Mouse (Mus musculus) duodenum, adult 2 months (tissue): ENCODE data around the gene Prss33. TPM values are rescaled to one million over a fixed set of nuclear protein-coding genes. Genes with fewer than 3 reads are reported as not detected.

ENCODE experiments used
- polyA plus RNA-seq: library from polyadenylated mRNA; depleted of rRNA; stranded (reverse); fragments of >200 nt; gene quantifications from 2 replicates; pipeline ENCODE4 v1.2.3, GENCODE M21; 2012; ENCODE audit warnings: low replicate concordance; rRNA removed

Prss33 gene
- polyA plus RNA-seq, result 0.11 and 1.1 TPM in 2 replicates

GRCm38 (mm10) chr17:23836006-23836575, at the start of gene Prss33:
TSS of gene Prss33 (minus strand) at chr17:23836056.

DNA sequence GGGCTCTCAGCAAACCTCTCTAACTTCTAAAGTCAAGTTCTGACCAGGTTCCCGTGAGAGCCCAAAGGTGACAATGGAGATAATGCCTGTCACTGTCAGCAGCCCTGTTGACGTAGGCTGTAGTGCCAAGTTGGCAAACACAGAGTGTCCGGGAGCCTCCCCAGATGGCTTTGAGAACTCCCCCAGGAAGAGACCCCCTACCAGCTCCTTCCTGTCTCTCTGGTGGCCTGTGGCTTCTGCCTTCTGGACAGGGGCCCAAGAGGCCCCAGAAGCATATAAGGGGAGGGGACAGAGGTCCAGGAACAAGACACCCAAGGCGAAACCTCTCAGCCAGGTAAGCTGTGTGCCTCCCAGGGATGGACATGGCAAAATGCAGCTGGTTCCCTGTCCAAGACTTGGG, 44.7 kb upstream of the Prss33 start, which contains the start of the genes Dcpp1 and Dcpp2:
Dcpp1 (plus strand) TSS at position 301 of the 400 bp plus-strand sequence.
Dcpp2 (plus strand) TSS at position 305 of the 400 bp plus-strand sequence.

GRCm38 (mm10) chr17:23867756-23868155, 31.9 kb upstream of the Prss33 start, which contains the start of gene Prss21:
TSS of gene Prss21 (plus strand) at chr17:23868056.

DNA sequence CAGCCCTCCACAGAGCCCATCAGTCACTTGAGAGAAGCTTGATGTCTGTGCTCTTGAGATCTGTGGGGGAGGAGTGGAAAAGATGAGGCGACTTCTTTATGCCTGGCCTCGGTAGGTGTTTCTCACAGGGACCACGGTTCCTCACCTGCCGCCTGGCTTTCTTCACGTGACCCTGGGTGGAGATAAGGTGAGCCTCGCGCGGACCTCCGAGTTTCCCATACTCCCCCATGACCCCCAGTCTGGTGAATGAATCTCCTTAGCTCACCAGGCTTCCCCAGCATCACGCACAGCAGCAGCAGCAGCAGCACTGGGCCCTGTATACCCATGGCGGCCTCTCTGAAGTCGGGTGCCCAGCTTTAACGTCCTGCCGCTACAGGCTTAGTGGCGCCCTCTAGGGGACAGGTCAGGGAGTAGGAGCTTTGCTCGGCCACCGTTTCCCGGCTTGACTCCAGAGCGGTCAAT, 8.0 kb upstream of the Prss33 start, which contains the start of the genes Prss32 and Prss41:
Prss32 (plus strand) TSS at position 44 of the 462 bp plus-strand sequence.
Prss41 (minus strand) TSS at position 361 of the 462 bp plus-strand sequence.

DNA sequence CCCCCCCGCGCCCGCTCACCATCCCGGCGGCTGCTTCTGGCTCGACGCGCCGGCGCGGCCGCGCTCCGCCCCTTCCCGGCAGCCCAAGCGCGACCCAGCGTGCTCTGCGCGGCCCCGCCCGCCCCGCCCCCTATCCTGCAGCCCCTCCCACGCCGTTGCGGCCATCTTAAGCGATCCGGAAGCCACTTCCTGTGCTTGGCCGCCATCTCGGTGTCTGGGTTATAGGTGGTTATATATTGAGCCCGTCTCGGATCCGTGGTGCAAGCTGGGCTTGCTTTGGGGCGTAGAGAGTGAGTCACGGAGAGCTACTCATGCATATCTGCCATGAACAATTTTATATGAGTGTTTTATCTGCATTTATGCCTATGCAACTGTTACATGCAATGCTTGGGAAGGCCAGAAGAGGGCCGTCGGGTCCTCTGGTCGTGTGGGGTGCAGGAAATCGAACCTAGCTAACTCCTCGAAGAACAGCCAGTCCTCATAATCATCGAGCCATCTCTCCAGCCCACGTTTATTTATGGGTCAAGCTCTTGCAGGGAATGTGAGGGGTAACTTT, 6.7 kb downstream of the Prss33 start, which contains the start of gene Elob:
Elob (minus strand) TSS at position 73 of the 556 bp plus-strand sequence.

GRCm38 (mm10) chr17:23790269-23791078, 45.4 kb downstream of the Prss33 start, which contains the start of gene Srrm2:
TSS of gene Srrm2 (plus strand) at chr17:23790532.

GRCm38 (mm10) chr17:23785561-23786471, 50.0 kb downstream of the Prss33 start, which contains the start of gene Flywch2:
TSS of gene Flywch2 (minus strand) at chr17:23786081.

Other genes starting within 250 kb of the Prss33 start
- 6.5 and 13.2 TPM in 2 replicates for gene Zfp13, start 236.6 kb downstream of the Prss33 start, polyA plus RNA-seq
- gene Zscan10, start 235.2 kb downstream of the Prss33 start, polyA plus RNA-seq, result not detected in 2 replicates
- 0.81 and 1.5 TPM in 2 replicates for gene Mmp25, start 190.8 kb downstream of the Prss33 start, polyA plus RNA-seq
- 5.3 and 6.5 TPM in 2 replicates for gene Bicdl2, start 175.6 kb downstream of the Prss33 start, polyA plus RNA-seq
- gene Hcfc1r1, start 162.5 kb downstream of the Prss33 start, polyA plus RNA-seq, result 423 and 457 TPM in 2 replicates
- 22.7 and 23.3 TPM in 2 replicates for gene Thoc6, start 162.2 kb downstream of the Prss33 start, polyA plus RNA-seq
- 16.8 and 17.2 TPM in 2 replicates for gene Tnfrsf12a, start 158.6 kb downstream of the Prss33 start, polyA plus RNA-seq
- 0.44 and 1.2 TPM in 2 replicates for gene Cldn6, start 156.8 kb downstream of the Prss33 start, polyA plus RNA-seq
- gene Cldn9, start 152.0 kb downstream of the Prss33 start, polyA plus RNA-seq, result 0.14 and 0.55 TPM in 2 replicates
- gene 1520401A03Rik, start 113.3 kb downstream of the Prss33 start, polyA plus RNA-seq, result 0.05 and 0.09 TPM in 2 replicates
- gene Pkmyt1, start 109.7 kb downstream of the Prss33 start, polyA plus RNA-seq, result 58.5 and 61.5 TPM in 2 replicates
- 144 and 151 TPM in 2 replicates for gene Paqr4, start 95.2 kb downstream of the Prss33 start, polyA plus RNA-seq
- gene Kremen2, start 90.2 kb downstream of the Prss33 start, polyA plus RNA-seq, result 5.0 and 7.8 TPM in 2 replicates
- gene Flywch1, start 64.5 kb downstream of the Prss33 start, polyA plus RNA-seq, result 15.9 and 34.2 TPM in 2 replicates
- gene Flywch2, start 50.0 kb downstream of the Prss33 start, polyA plus RNA-seq, result 3.8 and 6.0 TPM in 2 replicates
- gene Srrm2, start 45.5 kb downstream of the Prss33 start, polyA plus RNA-seq, result 340 and 451 TPM in 2 replicates
- gene Elob, start 6.9 kb downstream of the Prss33 start, polyA plus RNA-seq, result 480 and 804 TPM in 2 replicates
- gene Prss32, start 7.8 kb upstream of the Prss33 start, polyA plus RNA-seq, result 308 and 338 TPM in 2 replicates
- 2.4 and 2.8 TPM in 2 replicates for gene Prss41, start 8.1 kb upstream of the Prss33 start, polyA plus RNA-seq
- gene Prss21, start 32.0 kb upstream of the Prss33 start, polyA plus RNA-seq, result not detected in 2 replicates
- gene Dcpp1, start 44.8 kb upstream of the Prss33 start, polyA plus RNA-seq, result not detected in 2 replicates
- not detected in 2 replicates for gene Dcpp2, start 44.8 kb upstream of the Prss33 start, polyA plus RNA-seq
- gene Dcpp3, start 81.4 kb upstream of the Prss33 start, polyA plus RNA-seq, result not detected in 2 replicates
- gene Sbp, start 105.6 kb upstream of the Prss33 start, polyA plus RNA-seq, result not detected in 2 replicates
- not detected in 2 replicates for gene Sbpl, start 119.2 kb upstream of the Prss33 start, polyA plus RNA-seq
- gene Prss30, start 144.5 kb upstream of the Prss33 start, polyA plus RNA-seq, result 22.5 and 226 TPM in 2 replicates
- gene Prss22, start 162.0 kb upstream of the Prss33 start, polyA plus RNA-seq, result 0.25 and 0.68 TPM in 2 replicates
- 3.0 and 5.6 TPM in 2 replicates for gene Prss27, start 202.1 kb upstream of the Prss33 start, polyA plus RNA-seq
- gene Kctd5, start 237.4 kb upstream of the Prss33 start, polyA plus RNA-seq, result 46.8 and 98.2 TPM in 2 replicates